Mouse (Mus musculus) neural tube, embryonic 10.5 days (tissue): ENCODE measurements at regions not wholly inside any gene's neighbourhood (a gene's known extent, or its start where the extent isn't known, plus 50 kb on each side); places are given as distances from the start of the nearest gene placed in this dataset.
"Not testable (repeated sequence)": the region's sequence is repeated elsewhere in the genome, so short reads cannot be mapped to it uniquely, and the experiment has no call there.

Experiments
- DNase-seq: peaks from one replicate; pipeline ENCODE4 v3.0.0-alpha.2; 2017; ENCODE audit warnings: low spot score; ENCODE audit errors: extremely low spot score

- DNase-seq, result no peak
Measured at GRCm38 (mm10) chr7:82047456-82047855, 55.4 kb upstream of the Bnc1 start.

GRCm38 (mm10) chr7:82053411-82053810 is 61.3 kb upstream of the Bnc1 start:
- no peak for DNase-seq

- DNase-seq, result peak; percentile 65
Measured at GRCm38 (mm10) chr7:82056551-82057230, 64.6 kb upstream of the Bnc1 start.

- DNase-seq, result no peak
Measured at GRCm38 (mm10) chr7:82063407-82063806, 71.3 kb upstream of the Bnc1 start.

GRCm38 (mm10) chr7:82069629-82070450 is 77.7 kb upstream of the Bnc1 start:
- no peak for DNase-seq

GRCm38 (mm10) chr7:82070946-82071727 is 79.0 kb upstream of the Bnc1 start:
- DNase-seq, result no peak

- no peak for DNase-seq
Measured at GRCm38 (mm10) chr7:82075359-82075758, 83.3 kb upstream of the Bnc1 start.

GRCm38 (mm10) chr7:82081851-82082250 is 89.8 kb upstream of the Bnc1 start:
- no peak for DNase-seq

GRCm38 (mm10) chr7:82082883-82083282 is 90.8 kb upstream of the Sh3gl3 start:
- no peak for DNase-seq

GRCm38 (mm10) chr7:82084473-82084872 is 89.2 kb upstream of the Sh3gl3 start:
- no peak for DNase-seq

GRCm38 (mm10) chr7:82085205-82085604 is 88.4 kb upstream of the Sh3gl3 start:
- no peak for DNase-seq

- no peak for DNase-seq
Measured at GRCm38 (mm10) chr7:82098136-82098535, 75.5 kb upstream of the Sh3gl3 start.

GRCm38 (mm10) chr7:82101314-82101713 is 72.3 kb upstream of the Sh3gl3 start:
- no peak for DNase-seq

- no peak for DNase-seq
Measured at GRCm38 (mm10) chr7:82105631-82106030, 68.0 kb upstream of the Sh3gl3 start.

GRCm38 (mm10) chr7:82109141-82109540 is 64.5 kb upstream of the Sh3gl3 start:
- not testable (repeated sequence) for DNase-seq

GRCm38 (mm10) chr7:82109550-82109949 is 64.1 kb upstream of the Sh3gl3 start:
- no peak for DNase-seq

GRCm38 (mm10) chr7:82109977-82110376 is 63.7 kb upstream of the Sh3gl3 start:
- no peak for DNase-seq

GRCm38 (mm10) chr7:82112046-82112445 is 61.6 kb upstream of the Sh3gl3 start:
- DNase-seq, result no peak

GRCm38 (mm10) chr7:82115646-82116045 is 58.0 kb upstream of the Sh3gl3 start:
- DNase-seq, result no peak

- peak; percentile 79 for DNase-seq
Measured at GRCm38 (mm10) chr7:82119266-82119665, 54.4 kb upstream of the Sh3gl3 start.

- no peak for DNase-seq
Measured at GRCm38 (mm10) chr7:82119866-82120265, 53.8 kb upstream of the Sh3gl3 start.

- peak; percentile 73 for DNase-seq
Measured at GRCm38 (mm10) chr7:82121746-82122145, 51.9 kb upstream of the Sh3gl3 start.
